Mouse (Mus musculus): ENCODE measurements around the gene Htr3b.
"Not testable (repeated sequence)": the region's sequence is repeated elsewhere in the genome, so short reads cannot be mapped to it uniquely, and the experiment has no call there.

The Htr3b gene

DNA sequence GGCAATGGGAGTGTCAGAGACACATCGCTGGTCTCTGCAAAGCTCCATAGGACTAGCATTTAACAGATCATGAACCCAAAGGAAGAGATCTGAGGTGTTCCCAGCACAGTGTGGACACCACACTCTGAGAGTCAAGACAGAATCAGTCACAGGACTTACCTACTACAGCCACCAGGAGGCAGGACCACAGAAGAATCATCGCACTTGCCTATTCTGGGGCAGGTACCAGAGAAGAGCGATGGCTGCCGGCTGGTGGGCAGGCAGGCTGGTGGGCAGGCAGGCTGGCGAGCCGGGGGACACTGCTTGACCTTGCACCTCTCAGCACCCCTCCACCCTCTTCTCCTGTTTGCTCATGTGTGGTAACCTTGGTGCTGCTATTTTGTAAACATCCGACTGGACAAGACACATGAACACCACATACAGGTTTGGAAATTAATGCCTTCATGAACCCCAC, at the start of gene Htr3b:
Gene Htr3b (minus strand): TSS at position 404 of the 454 bp plus-strand sequence.
- peak; percentile 17 for DNase-seq (ENCODE audit: low read depth)

DNA sequence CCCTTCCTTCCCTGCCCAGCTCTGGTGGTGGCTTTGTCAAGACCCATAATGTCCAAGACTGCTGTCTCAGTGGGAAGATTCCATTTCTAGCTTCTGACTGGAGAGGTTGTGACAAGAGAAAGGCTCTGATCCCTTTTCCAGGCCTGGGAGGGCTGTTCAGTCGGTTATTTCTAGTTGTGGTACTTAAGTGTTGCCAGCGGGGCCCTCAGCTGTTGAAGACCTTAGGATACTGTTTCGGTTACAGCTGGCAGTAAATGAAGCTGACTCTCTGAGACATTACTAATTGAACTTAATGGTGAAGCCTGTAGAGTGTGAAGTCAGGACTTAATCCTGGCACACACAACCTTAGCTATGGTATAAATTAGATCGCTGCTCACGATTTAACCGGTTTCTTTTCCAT, 34.5 kb upstream of the Htr3b start:
- DNase-seq (ENCODE audit: low read depth), result no peak

- peak; percentile 58 for DNase-seq (ENCODE audit: low read depth)
Measured at GRCm38 (mm10) chr9:48995735-48996134, 30.9 kb upstream of the Htr3b start.

DNA sequence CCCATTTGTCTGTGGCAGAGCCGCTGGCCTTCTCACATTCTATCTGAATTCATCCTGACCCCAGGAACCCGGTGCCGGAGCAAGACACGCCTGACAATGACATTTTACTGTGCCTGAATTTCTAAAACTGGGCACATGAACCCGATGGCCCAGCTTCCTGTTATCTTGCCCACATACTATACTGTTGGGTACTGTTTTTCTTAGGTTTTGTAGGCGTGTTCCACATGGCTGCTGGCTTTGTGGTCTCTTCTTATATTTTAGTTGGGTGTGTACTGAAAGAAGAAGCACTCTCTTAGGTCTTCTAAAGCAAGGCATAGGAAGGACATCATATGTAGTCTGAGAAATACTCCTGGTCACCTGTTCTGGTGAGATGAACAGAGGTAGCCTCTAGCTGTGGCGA, 30.0 kb upstream of the Htr3b start:
- DNase-seq (ENCODE audit: low read depth), result no peak

DNA sequence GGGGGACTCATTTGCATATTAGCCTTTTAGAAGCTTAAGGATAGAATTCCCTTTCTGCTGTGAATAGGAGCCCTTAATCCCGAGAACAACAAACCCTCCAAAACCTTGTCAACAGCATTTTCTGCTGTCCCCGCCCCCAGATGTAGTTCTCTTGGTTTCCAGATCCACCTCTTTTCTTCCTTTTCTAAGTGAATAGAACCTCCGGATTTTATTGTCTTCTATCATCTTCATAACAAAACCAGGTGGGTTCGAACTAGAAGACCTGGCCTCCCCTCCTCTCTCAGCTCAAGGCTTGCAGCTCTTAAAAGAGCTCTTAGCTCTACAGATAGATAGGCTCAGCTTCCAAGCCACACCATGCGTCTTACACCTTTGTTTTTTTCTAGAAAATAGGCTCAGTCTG, 26.9 kb upstream of the Htr3b start:
- DNase-seq (ENCODE audit: low read depth), result no peak

- DNase-seq (ENCODE audit: low read depth), result peak; percentile 25
Measured at GRCm38 (mm10) chr9:48987201-48988101, 22.7 kb upstream of the Htr3b start.

DNA sequence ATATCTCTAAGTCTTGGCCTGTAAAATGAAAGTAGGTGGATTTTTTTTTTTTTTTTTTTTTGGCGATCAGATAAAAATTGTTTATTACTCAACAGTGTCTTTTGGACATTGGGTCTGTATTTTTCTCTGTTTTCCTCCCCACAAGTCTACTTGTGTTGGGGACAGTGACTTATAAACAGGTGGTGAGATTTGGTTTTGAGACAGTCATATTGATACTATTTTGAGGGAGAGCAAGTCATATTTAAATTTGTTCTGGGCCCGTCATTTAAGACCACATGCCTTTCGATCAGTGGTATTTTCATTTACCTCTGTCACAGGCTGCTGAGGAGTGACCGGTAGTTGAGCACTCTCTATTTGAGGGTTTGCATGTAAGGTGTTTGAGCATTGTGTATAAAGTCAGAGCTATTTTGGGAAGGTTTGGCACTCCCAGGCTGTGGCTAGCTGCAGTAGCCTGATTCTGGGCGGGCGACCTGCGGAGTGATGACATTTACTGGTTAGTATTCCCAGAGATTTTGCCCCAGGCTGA, 21.9 kb upstream of the Htr3b start:
- peak; percentile 16 for DNase-seq (ENCODE audit: low read depth)

DNA sequence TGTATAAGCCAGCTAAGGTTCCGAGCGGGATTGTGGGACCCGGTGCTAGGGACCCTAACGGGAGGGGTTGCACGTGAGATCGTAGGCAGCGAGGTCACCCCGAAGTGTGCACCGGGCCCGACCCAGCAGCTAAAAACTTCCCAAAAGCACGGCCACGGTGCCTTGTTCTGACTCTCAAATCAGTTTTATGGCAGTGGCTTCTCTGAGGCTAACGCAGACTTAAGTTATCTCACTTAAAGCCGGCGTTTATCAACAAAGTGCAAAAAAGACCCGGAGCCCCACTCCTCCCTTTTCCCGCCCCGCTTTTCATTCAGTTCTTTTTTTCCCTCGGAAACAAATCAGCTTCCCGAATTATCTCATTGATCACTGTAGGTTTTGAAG, 20.9 kb upstream of the Htr3b start:
- peak; percentile 33 for DNase-seq (ENCODE audit: low read depth)

DNA sequence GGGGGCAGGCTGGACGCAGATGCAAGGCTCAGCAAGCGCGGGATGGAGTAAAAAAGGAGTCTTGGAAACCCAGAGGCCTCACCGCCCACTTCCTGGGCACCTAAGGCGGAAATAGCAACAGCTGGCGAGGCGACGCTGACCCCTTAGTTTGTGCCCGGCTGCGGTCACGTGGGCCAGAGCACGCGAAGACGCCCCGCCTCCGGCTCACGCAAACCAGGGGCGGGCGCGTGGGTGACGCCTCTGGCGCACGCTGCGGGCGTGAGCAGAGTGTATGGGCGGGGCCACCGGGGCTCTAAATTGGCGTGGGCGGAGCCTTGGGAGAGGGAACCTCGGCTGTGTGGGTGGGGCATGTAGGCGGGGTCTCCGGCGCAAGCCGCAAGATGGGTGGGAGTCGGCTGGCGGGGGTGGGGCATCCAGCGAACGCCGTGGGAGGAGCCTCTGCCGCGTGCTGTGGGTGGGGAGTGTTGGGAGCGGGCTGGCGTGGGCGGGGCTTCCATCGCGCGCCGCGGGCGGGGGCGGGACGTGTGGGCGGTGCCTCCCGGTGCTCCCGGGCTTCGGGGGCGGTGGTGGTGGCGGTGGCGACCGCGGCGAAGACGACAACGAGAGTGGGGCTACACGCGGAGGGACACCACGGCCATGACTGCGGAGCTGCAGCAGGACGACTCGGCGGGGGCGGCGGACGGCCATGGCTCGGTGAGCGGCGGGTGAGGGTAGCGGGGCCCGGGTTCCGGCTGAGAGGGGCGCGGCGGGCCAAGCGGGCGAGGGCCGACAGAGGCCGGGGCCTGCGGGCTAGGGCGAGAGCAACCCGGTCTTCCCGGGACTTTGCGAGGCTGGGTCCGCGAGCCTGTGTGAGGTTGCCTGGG, 20.3 kb upstream of the Htr3b start, which contains the start of gene Usp28:
Gene Usp28 (plus strand): TSS at position 531 of the 863 bp plus-strand sequence.
- DNase-seq (ENCODE audit: low read depth), result peak; percentile 99

GRCm38 (mm10) chr9:48984320-48984844, 19.6 kb upstream of the Htr3b start:
- peak; percentile 81 for DNase-seq (ENCODE audit: low read depth)

GRCm38 (mm10) chr9:48983801-48984200, 19.0 kb upstream of the Htr3b start:
- not testable (repeated sequence) for DNase-seq (ENCODE audit: low read depth)

GRCm38 (mm10) chr9:48981827-48982226, 17.0 kb upstream of the Htr3b start:
- no peak for DNase-seq (ENCODE audit: low read depth)

GRCm38 (mm10) chr9:48980781-48981180, 16.0 kb upstream of the Htr3b start:
- no peak for DNase-seq (ENCODE audit: low read depth)

DNA sequence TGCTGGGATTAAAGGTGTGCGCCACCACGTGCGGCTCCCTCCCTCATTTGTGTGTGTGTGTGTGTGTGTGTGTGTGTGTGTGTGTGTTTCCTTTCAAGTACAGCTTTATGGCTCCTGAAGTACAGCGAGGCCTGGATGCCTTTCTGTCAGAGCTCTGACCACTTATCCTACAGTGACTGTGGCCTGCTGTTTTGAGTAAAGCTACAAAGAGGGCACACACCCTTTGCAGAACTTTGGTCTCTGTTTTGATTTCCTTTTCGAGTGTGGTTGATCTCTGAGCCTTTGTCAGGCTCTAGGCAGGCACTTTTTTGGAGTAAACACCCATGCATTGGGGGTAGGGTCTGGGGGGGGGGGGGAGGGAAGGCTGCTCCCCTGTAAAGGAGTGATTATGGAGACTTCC, 15.6 kb upstream of the Htr3b start:
- DNase-seq (ENCODE audit: low read depth), result no peak

GRCm38 (mm10) chr9:48976661-48977355, 12.0 kb upstream of the Htr3b start:
- DNase-seq (ENCODE audit: low read depth), result peak; percentile 76

DNA sequence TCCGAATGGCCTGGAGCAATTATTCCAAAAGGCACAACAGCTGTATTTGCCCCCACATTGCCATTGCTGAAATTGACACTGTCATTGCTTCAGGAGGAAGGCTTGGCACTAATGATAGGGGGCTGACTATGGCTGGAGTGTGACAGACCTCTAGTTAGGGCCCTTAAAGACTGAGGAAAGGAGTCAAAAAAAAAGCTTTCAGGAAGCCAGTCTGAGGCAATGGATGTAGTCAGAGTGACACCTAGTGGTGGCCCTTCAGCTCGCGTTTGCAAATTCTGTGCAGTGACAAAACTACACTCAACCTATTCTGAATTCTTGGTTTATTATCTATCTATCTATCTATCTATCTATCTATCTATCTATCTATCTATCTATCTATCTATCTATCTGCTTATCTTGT, 7.7 kb upstream of the Htr3b start:
- peak; percentile 64 for DNase-seq (ENCODE audit: low read depth)

DNA sequence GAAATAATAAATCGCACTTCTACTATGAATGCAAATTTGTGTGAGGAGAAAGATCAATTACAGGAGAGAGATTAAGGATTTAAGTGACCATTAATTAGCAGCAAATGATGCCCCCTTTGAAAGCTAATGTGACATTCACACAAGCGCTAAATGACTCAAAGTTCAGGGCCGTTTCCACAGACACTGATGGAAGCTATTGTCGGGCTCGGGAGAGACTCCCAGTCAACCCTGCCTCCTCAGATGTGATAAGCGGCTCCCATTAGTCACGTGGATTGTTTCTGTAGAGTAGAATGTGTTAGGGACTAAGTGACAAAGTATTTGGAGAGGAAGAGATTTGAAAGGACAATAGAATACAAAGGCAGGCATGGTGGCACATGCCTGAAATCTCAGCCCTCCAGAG, 2.7 kb downstream of the Htr3b start:
- DNase-seq (ENCODE audit: low read depth), result no peak

- DNase-seq (ENCODE audit: low read depth), result no peak
Measured at GRCm38 (mm10) chr9:48961314-48961713, 3.5 kb downstream of the Htr3b start.

- no peak for DNase-seq (ENCODE audit: low read depth)
Measured at GRCm38 (mm10) chr9:48947565-48947964, 17.2 kb downstream of the Htr3b start.

DNA sequence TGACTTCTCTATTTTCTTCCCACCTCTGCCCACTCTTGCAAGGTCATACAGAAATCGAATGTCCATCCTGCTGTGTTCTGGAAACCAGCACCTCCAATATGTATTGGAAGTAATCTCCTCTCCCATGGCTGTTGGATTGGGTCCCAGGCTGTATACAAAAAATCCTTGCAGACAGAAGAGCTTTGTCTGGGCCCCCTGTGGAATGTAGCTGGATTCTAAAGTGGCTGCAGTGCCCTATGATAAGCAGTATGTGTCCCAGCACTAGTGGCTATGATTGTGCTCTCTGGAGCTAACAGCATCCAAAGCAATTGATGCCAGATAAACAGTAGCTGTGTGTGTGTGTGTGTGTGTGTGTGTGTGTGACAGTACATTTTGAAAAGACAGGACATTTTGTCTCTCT, 22.4 kb downstream of the Htr3b start:
- no peak for DNase-seq (ENCODE audit: low read depth)

DNA sequence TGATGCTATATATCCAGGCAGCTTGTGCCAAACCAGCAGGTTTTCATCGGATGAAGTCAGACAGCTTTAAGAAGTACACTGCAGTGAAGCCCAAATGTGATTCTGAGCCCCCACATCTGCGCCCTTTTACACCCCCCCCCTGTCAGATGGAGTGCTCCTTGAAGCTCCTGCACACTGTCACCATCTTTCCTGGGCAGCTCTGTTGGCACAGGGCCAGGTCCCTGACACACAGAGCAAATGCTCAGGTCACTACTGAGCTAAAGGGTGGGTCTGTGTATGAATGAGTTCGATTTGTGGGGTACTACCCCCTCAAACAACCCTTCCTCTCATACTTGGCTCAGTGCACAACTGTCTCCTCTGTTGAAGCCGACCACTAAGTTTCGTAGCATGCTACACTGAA, 35.4 kb downstream of the Htr3b start:
- no peak for DNase-seq (ENCODE audit: low read depth)

GRCm38 (mm10) chr9:48928781-48929180, 36.0 kb downstream of the Htr3b start:
- DNase-seq (ENCODE audit: low read depth), result no peak
